Mouse (Mus musculus): Measurements from ENCODE around the gene Mknk2. TPM values are rescaled to one million over a fixed set of nuclear protein-coding genes. Genes with fewer than 3 reads are reported as not detected.
A peak's percentile ranks its signal among the peaks of the same experiment; 100 is the strongest.

Mknk2 gene
- polyA plus RNA-seq, 1 experiment from 2014 or later = 85.5 TPM

DNA sequence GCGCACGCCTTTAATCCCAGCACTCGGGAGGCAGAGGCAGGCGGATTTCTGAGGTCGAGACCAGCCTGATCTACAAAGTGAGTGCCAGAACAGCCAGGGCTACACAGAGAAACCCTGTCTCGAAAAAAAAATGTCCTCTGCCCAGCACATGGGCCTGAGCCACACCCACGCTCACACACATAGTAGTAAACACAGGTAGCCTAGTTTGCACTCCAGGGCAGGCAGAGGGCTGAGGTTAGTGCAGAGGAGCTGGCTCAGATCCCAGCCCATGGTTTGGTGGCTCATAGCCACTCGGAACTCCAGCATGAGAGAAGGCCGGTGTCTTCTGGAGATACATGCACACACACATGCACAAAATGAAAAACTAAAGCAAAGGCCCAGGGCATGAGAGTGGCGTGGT lies 31.0 kb downstream of the Mknk2 start:
- no peak for DNase-seq (ENCODE audit: low spot score)
- Histone ChIP-seq H3K9ac (ENCODE audit: low read depth, low read length) (no peak overlapping the region), H3K36me3 (ENCODE audit: insufficient read depth, low read length) (peaks cover 33% of the 10 kb centered on the region), H3K4me1 (replicated peaks; ENCODE audit: insufficient read depth, low read length) (0 out of 2 replicates have a peak, but pooled peaks cover 5% of the 10 kb centered on the region), H3K27me3 (ENCODE audit: insufficient read depth, low read length) (no peaks in the 10 kb centered on the region), H3K4me2 (ENCODE audit: low read length) (no peak overlapping the region), H3K9me3 (replicated peaks; ENCODE audit: low read length) (no peaks in the 10 kb centered on the region), H3K4me3 (replicated peaks; ENCODE audit: low read depth, low read length) (no peak overlapping the region), H3K27ac (no peak overlapping the region)
- no peak for ATAC-seq (replicated peaks; ENCODE audit: low FRiP score, low read depth)
- WGBS = 89% methylated on average over 10 of the region's 10 CpGs
- no peak for TF ChIP-seq CTCF (IDR thresholded peaks at IDR 0.05; ENCODE audit: low read depth)

DNA sequence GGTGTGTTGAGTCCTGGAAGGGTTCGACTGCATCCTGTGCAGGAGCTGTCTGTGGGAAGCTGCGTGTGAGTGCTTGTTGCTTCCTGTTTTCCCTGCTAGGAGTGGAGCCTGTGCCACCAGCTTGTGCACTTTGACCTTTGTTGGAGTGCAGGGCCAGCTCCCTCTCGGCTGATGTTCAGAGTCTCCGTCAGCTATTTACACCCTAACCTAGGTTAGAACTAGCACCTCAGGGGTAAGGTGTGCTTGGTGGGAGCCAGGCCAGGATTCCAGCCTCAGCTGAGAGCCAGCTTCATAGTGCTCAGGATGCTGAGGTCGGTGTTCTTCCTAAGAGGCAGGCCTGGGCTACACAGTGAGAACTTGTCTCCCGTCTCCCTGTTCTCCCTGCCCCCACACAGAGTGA lies 42.6 kb downstream of the Mknk2 start:
- DNase-seq (ENCODE audit: low spot score) = no peak
- Histone ChIP-seq H3K4me2 (ENCODE audit: low read length) (no peak overlapping the region), H3K9me3 (replicated peaks; ENCODE audit: low read length) (no peaks in the 10 kb centered on the region), H3K27ac (no peak overlapping the region), H3K4me1 (replicated peaks; ENCODE audit: insufficient read depth, low read length) (no peaks in the 10 kb centered on the region), H3K4me3 (replicated peaks; ENCODE audit: low read depth, low read length) (no peak overlapping the region), H3K27me3 (ENCODE audit: insufficient read depth, low read length) (no peaks in the 10 kb centered on the region), H3K36me3 (ENCODE audit: insufficient read depth, low read length) (peaks cover 56% of the 10 kb centered on the region), H3K9ac (ENCODE audit: low read depth, low read length) (no peak overlapping the region)
- 66% methylated on average over 6 of the region's 6 CpGs for WGBS
- no peak for TF ChIP-seq CTCF (IDR thresholded peaks at IDR 0.05; ENCODE audit: low read depth)
- ATAC-seq (replicated peaks; ENCODE audit: low FRiP score, low read depth) = peak; percentile 7; the same call in 1 of the 2 replicates

DNA sequence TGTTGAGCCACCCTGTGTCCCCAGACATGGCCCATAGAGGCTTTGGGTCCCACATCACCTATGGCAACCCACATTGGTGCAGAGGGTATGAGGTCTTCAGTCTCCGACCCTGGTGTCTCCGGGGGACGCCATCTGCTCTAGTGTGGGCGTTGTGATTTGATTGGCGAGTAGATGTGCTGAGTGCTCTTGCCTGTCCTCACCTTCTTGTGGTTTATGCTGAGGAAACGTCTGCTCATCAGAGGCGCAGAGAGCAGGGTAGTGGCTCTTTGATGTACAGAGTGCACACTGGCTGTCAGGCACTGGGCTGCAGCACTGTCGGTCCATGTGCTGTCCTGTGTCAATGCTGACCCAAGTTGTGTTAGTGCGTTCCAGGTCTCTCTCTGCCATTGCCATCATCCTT lies 49.0 kb downstream of the Mknk2 start:
- H3K9me3 ChIP-seq (replicated peaks; ENCODE audit: low read length) = no peaks in the 10 kb centered on the region
- DNase-seq (ENCODE audit: low spot score) = no peak

DNA sequence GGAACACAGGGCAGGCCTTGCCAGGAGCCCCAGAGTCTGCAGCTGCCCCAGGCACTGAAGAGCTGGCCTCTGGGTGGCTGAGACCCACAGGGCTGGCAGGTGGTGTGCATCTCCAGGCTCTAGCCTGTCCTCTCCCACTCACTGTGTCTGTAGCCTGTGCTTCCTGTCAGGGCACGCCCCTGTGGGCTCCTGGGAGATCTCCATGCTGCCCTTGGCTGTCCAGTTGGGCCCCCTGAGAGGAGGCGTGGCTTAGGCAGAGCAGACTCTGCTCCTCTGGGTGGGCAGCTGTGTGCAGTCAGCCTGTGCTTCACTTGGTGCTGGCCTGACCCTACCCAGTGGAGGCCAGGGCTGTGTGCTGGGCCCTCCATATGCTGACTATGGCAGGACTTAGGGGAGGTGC lies 50.2 kb downstream of the Mknk2 start:
- Histone ChIP-seq H3K36me3 (ENCODE audit: insufficient read depth, low read length) (peaks cover 3% of the 10 kb centered on the region; the same call in 1 of the 2 replicates), H3K27ac (peak overlapping the region; percentile 64), H3K4me1 (replicated peaks; ENCODE audit: insufficient read depth, low read length) (peaks cover 34% of the 10 kb centered on the region; the same call in 1 of the 2 replicates), H3K27me3 (ENCODE audit: insufficient read depth, low read length) (no peaks in the 10 kb centered on the region), H3K4me3 (replicated peaks; ENCODE audit: low read depth, low read length) (no peak overlapping the region), H3K4me2 (ENCODE audit: low read length) (no peak overlapping the region), H3K9me3 (replicated peaks; ENCODE audit: low read length) (no peaks in the 10 kb centered on the region), H3K9ac (ENCODE audit: low read depth, low read length) (0 out of 2 replicates have a peak overlapping the region, but pooled peaks have one; percentile 0)
- DNase-seq (ENCODE audit: low spot score) = peak; percentile 91
- no peak for TF ChIP-seq CTCF (IDR thresholded peaks at IDR 0.05; ENCODE audit: low read depth)
- ATAC-seq (replicated peaks; ENCODE audit: low FRiP score, low read depth) = peak; percentile 87
- WGBS = 14% methylated on average over 2 of the region's 2 CpGs

More for the DNA sequence above, 49.0 kb downstream of the Mknk2 start:
- Histone ChIP-seq H3K4me3 (replicated peaks; ENCODE audit: low read depth, low read length) (no peak overlapping the region), H3K36me3 (ENCODE audit: insufficient read depth, low read length) (peaks cover 3% of the 10 kb centered on the region; the same call in 1 of the 2 replicates), H3K27ac (0 out of 2 replicates have a peak overlapping the region, but pooled peaks have one; percentile 5), H3K9ac (ENCODE audit: low read depth, low read length) (0 out of 2 replicates have a peak overlapping the region, but pooled peaks have one; percentile 31), H3K27me3 (ENCODE audit: insufficient read depth, low read length) (no peaks in the 10 kb centered on the region), H3K4me1 (replicated peaks; ENCODE audit: insufficient read depth, low read length) (peaks cover 31% of the 10 kb centered on the region; the same call in 1 of the 2 replicates), H3K4me2 (ENCODE audit: low read length) (no peak overlapping the region)
- no peak for ATAC-seq (replicated peaks; ENCODE audit: low FRiP score, low read depth)
- 80% methylated on average over 9 of the region's 9 CpGs for WGBS
- TF ChIP-seq CTCF (IDR thresholded peaks at IDR 0.05; ENCODE audit: low read depth) = no peak

DNA sequence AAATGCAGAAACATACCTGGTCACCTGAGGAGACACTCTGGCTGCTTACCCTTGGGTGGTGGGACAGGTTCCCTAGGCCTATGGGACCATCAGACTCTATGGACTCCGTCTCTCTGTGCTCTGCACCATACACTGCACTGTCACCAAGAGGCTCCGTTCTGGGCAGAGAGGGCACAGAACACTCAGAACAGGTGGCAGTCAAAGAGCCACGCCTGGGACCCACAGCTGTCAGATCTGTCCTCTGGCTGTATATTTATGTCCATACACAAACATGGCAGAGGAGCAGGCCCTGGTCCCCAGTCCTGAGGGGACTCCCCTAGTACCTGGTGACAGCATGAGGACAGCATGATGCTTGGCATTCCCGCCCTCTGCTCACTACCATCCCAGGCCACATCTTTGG lies 52.1 kb downstream of the Mknk2 start:
- no peaks in the 10 kb centered on the region for H3K9me3 ChIP-seq (replicated peaks; ENCODE audit: low read length)
- 0 out of 2 replicates have a peak overlapping the region, but pooled peaks have one; percentile 3 for H3K4me2 ChIP-seq (ENCODE audit: low read length)
- H3K36me3 ChIP-seq (ENCODE audit: insufficient read depth, low read length) = peaks cover 3% of the 10 kb centered on the region; the same call in 1 of the 2 replicates
- no peaks in the 10 kb centered on the region for H3K27me3 ChIP-seq (ENCODE audit: insufficient read depth, low read length)
- WGBS = 76% methylated on average over 4 of the region's 4 CpGs
- DNase-seq (ENCODE audit: low spot score) (no peak), ATAC-seq (replicated peaks; ENCODE audit: low FRiP score, low read depth) (no peak)
- no peak overlapping the region for H3K4me3 ChIP-seq (replicated peaks; ENCODE audit: low read depth, low read length)
- no peak for TF ChIP-seq CTCF (IDR thresholded peaks at IDR 0.05; ENCODE audit: low read depth)
- peaks cover 36% of the 10 kb centered on the region for H3K4me1 ChIP-seq (replicated peaks; ENCODE audit: insufficient read depth, low read length)
- 0 out of 2 replicates have a peak overlapping the region, but pooled peaks have one; percentile 19 for H3K9ac ChIP-seq (ENCODE audit: low read depth, low read length)
- H3K27ac ChIP-seq = peak overlapping the region; percentile 42; the same call in 1 of the 2 replicates

DNA sequence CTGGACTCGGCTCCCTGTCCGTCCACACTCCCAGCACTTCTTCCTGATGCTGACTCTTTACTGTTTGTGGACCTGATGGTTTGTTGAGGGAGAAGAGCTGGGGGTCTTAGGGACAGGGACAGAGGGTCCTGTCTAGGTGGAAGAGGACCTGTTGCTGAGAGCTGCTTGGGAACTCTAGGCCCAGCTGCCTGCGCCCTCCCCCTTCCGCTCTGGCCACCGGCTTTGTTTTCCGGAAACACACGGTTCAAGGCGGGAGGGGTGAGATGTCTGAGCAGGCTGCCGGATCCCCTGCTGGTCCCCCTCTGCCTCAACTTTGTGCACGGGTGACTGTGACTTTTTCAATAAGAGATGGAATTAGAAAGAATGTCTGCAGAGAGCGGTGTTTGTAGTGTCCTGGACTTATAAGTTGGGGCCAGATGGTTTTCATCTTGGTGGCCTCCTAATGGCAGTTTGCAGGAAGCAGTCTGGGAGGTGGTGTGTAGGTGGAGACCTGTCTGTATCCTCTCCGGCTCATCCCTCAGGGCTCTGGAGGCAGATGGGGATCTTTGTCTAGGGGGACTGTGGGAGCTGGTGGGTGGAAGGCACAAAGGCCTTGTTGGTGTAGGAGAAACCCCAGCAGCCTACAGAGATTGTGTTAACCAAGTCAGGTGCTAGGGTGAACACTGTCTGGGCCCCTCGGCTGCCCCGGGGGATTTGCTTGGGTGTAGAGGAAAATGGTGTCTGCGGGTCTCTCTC lies 54.3 kb downstream of the Mknk2 start:
- peaks cover 31% of the 10 kb centered on the region for H3K4me1 ChIP-seq (replicated peaks; ENCODE audit: insufficient read depth, low read length)

More for the DNA sequence above, 54.3 kb downstream of the Mknk2 start:
- Histone ChIP-seq H3K9me3 (replicated peaks; ENCODE audit: low read length) (no peaks in the 10 kb centered on the region), H3K4me2 (ENCODE audit: low read length) (peak overlapping the region; percentile 95), H3K36me3 (ENCODE audit: insufficient read depth, low read length) (peaks cover 3% of the 10 kb centered on the region; the same call in 1 of the 2 replicates), H3K9ac (ENCODE audit: low read depth, low read length) (peak overlapping the region; percentile 94), H3K27ac (peak overlapping the region; percentile 95), H3K4me3 (replicated peaks; ENCODE audit: low read depth, low read length) (peak overlapping the region; percentile 87), H3K27me3 (ENCODE audit: insufficient read depth, low read length) (no peaks in the 10 kb centered on the region)
- peak; percentile 33 for TF ChIP-seq CTCF (IDR thresholded peaks at IDR 0.05; ENCODE audit: low read depth)
- WGBS = 7% methylated on average over 15 of the region's 15 CpGs
- DNase-seq (ENCODE audit: low spot score) = peak; percentile 89
- no peak for ATAC-seq (replicated peaks; ENCODE audit: low FRiP score, low read depth)

Data from kidney, postnatal 0 days (tissue).